Mouse (Mus musculus): ENCODE measurements at regions not wholly inside any gene's neighbourhood (a gene's known extent, or its start where the extent isn't known, plus 50 kb on each side); places are given as distances from the start of the nearest gene placed in this dataset.

- TF ChIP-seq EP300 (IDR thresholded peaks at IDR 0.05; ENCODE audit: insufficient read depth, low read depth, low read length) (no peak), POLR2A (IDR thresholded peaks at IDR 0.05; ENCODE audit: insufficient read depth, low read depth, low read length) (no peak), CTCF (IDR thresholded peaks at IDR 0.05) (no peak)
Measured at GRCm38 (mm10) chr12:74458521-74458920, 142.3 kb upstream of the Gm11042 start.
